Mouse (Mus musculus) stomach, embryonic 14.5 days (tissue): ENCODE measurements around the gene Pm20d1. TPM values are rescaled to one million over a fixed set of nuclear protein-coding genes. Genes with fewer than 3 reads are reported as not detected.

ENCODE experiments used
- polyA plus RNA-seq: library from polyadenylated mRNA; unstranded; fragments of >200 nt; fragmentation: Nextera tagmentation; extraction: Ambion mirVana; gene quantifications from 2 replicates; pipeline ENCODE4 v1.2.1, GENCODE M21; 2014

Pm20d1 gene
- polyA plus RNA-seq, 1 experiment from 2014 or later: 2.5 TPM

Other genes starting within 250 kb of the Pm20d1 start
- gene Avpr1b, start 198.1 kb upstream of the Pm20d1 start, polyA plus RNA-seq: not detected in 2 replicates
- 46.8 and 56.0 TPM in 2 replicates for gene Ctse, start 159.1 kb upstream of the Pm20d1 start, polyA plus RNA-seq
- gene Rab7b, start 108.7 kb upstream of the Pm20d1 start, polyA plus RNA-seq: 3.9 and 4.4 TPM in 2 replicates
- gene Slc26a9, start 53.4 kb upstream of the Pm20d1 start, polyA plus RNA-seq: 3.3 and 6.4 TPM in 2 replicates
- gene Slc41a1, start 30.1 kb downstream of the Pm20d1 start, polyA plus RNA-seq: 9.0 and 10.0 TPM in 2 replicates
- 20.9 and 24.6 TPM in 2 replicates for gene Rab29, start 69.8 kb downstream of the Pm20d1 start, polyA plus RNA-seq
- 58.6 and 61.2 TPM in 2 replicates for gene Nucks1, start 113.2 kb downstream of the Pm20d1 start, polyA plus RNA-seq
- 3.8 and 4.7 TPM in 2 replicates for gene Slc45a3, start 165.6 kb downstream of the Pm20d1 start, polyA plus RNA-seq
- 35.7 and 38.2 TPM in 2 replicates for gene Elk4, start 210.2 kb downstream of the Pm20d1 start, polyA plus RNA-seq